Mouse (Mus musculus) heart, embryonic 11.5 days (tissue): ENCODE measurements around the gene Vtcn1. TPM values are rescaled to one million over a fixed set of nuclear protein-coding genes. Genes with fewer than 3 reads are reported as not detected.

Source experiments
- ATAC-seq: fragments of 200-750 bp; cut with Nextera tagmentation; replicated peaks from 2 replicates; pipeline ENCODE4 v1.8.0; 2017; ENCODE audit warnings: moderate library complexity; ENCODE audit not compliant: insufficient number of reproducible peaks, low FRiP score, low TSS enrichment
- H3K27ac ChIP-seq: fragments of 300-500 bp; sonication (generic); 2 replicates; pipeline ENCODE4 v1.5.1; 2014; ENCODE audit warnings: mild to moderate bottlenecking, low read depth, low read length
- H3K27me3 ChIP-seq: fragments of 300-500 bp; sonication (generic); 2 replicates; pipeline ENCODE4 v1.6.1; 2014; ENCODE audit warnings: mild to moderate bottlenecking, low read length, mixed read lengths; ENCODE audit not compliant: control insufficient read depth, insufficient read depth
- H3K36me3 ChIP-seq: fragments of 300-500 bp; sonication (generic); 2 replicates; pipeline ENCODE4 v1.6.1; 2014; ENCODE audit warnings: mild to moderate bottlenecking, low read length, moderate library complexity, mixed read lengths; ENCODE audit not compliant: control insufficient read depth, insufficient read depth
- H3K4me1 ChIP-seq: fragments of 300-500 bp; sonication (generic); 2 replicates; pipeline ENCODE4 v1.6.1; 2014; ENCODE audit warnings: low read length; ENCODE audit not compliant: control insufficient read depth, insufficient read depth
- H3K4me2 ChIP-seq: fragments of 300-500 bp; sonication (generic); 2 replicates; pipeline ENCODE4 v1.6.1; 2014; ENCODE audit warnings: mild to moderate bottlenecking, moderate library complexity
- H3K4me3 ChIP-seq: fragments of 300-500 bp; sonication (generic); 2 replicates; pipeline ENCODE4 v1.5.1; 2014; ENCODE audit warnings: low read depth, low read length
- H3K9ac ChIP-seq: fragments of 300-500 bp; sonication (generic); 2 replicates; pipeline ENCODE4 v1.6.1; 2014; ENCODE audit warnings: mild to moderate bottlenecking, low read depth, low read length, moderate library complexity
- H3K9me3 ChIP-seq: fragments of 300-500 bp; sonication (generic); replicated peaks from 2 replicates; pipeline ENCODE4 v1.6.1; 2016; ENCODE audit warnings: low read length; ENCODE audit not compliant: control insufficient read depth
- WGBS: fragments of 180-500 bp; shearing (Covaris S2); extraction: QIAGEN DNeasy Blood & Tissue Kit; methylation state at CpG from one replicate; pipeline ENCODE4 v1.1.7; 2014; ENCODE audit not compliant: insufficient replicate concordance; 5-methylcytosine and 5-hydroxymethylcytosine counted together
- polyA plus RNA-seq: library from polyadenylated mRNA; unstranded; fragments of >200 nt; fragmentation: Nextera tagmentation; extraction: Ambion mirVana; gene quantifications from 2 replicates; pipeline ENCODE4 v1.2.1, GENCODE M21; 2014

The Vtcn1 gene
- polyA plus RNA-seq, 1 experiment from 2014 or later, result not detected

GRCm38 (mm10) chr3:100821276-100821675 is 4.0 kb upstream of the Vtcn1 start:
- ATAC-seq, result no peak
- Histone ChIP-seq H3K9ac (no peak overlapping the region), H3K4me1 (peaks cover 5% of the 10 kb centered on the region; the same call in 1 of the 2 replicates), H3K4me2 (no peak overlapping the region), H3K27ac (no peak overlapping the region), H3K4me3 (no peak overlapping the region), H3K9me3 (no peaks in the 10 kb centered on the region), H3K27me3 (no peaks in the 10 kb centered on the region), H3K36me3 (no peaks in the 10 kb centered on the region)
- WGBS, result 59% methylated on average over 2 of the region's 2 CpGs

- Histone ChIP-seq H3K4me3 (no peak overlapping the region), H3K9me3 (no peaks in the 10 kb centered on the region), H3K4me2 (no peak overlapping the region), H3K27me3 (no peaks in the 10 kb centered on the region), H3K27ac (no peak overlapping the region), H3K9ac (no peak overlapping the region), H3K36me3 (no peaks in the 10 kb centered on the region), H3K4me1 (no peaks in the 10 kb centered on the region)
- WGBS, result 69% methylated on average over 3 of the region's 3 CpGs
- ATAC-seq, result no peak
These were observed 18.5 kb downstream of the Vtcn1 start for GRCm38 (mm10) chr3:100843784-100844183.

- no peaks in the 10 kb centered on the region for H3K27me3 ChIP-seq
- no peaks in the 10 kb centered on the region for H3K9me3 ChIP-seq
- H3K9ac ChIP-seq, result no peak overlapping the region
- no peak overlapping the region for H3K4me3 ChIP-seq
- ATAC-seq, result no peak
- H3K4me2 ChIP-seq, result no peak overlapping the region
- H3K4me1 ChIP-seq, result no peaks in the 10 kb centered on the region
- H3K27ac ChIP-seq, result no peak overlapping the region
- WGBS, result 76% methylated on average over 5 of the region's 5 CpGs
- no peaks in the 10 kb centered on the region for H3K36me3 ChIP-seq
These were observed 19.1 kb downstream of the Vtcn1 start for GRCm38 (mm10) chr3:100844366-100844765.

- no peaks in the 10 kb centered on the region for H3K4me1 ChIP-seq
- H3K36me3 ChIP-seq, result no peaks in the 10 kb centered on the region
- ATAC-seq, result no peak
- H3K27ac ChIP-seq, result no peak overlapping the region
- H3K4me3 ChIP-seq, result no peak overlapping the region
- H3K4me2 ChIP-seq, result no peak overlapping the region
- H3K9me3 ChIP-seq, result no peaks in the 10 kb centered on the region
- 85% methylated on average over 7 of the region's 7 CpGs for WGBS
- H3K9ac ChIP-seq, result no peak overlapping the region
- no peaks in the 10 kb centered on the region for H3K27me3 ChIP-seq
These were observed 23.1 kb downstream of the Vtcn1 start for GRCm38 (mm10) chr3:100848348-100848747.

- WGBS, result 70% methylated on average over 6 of the region's 6 CpGs
- no peak overlapping the region for H3K27ac ChIP-seq
- no peaks in the 10 kb centered on the region for H3K4me1 ChIP-seq
- no peaks in the 10 kb centered on the region for H3K9me3 ChIP-seq
- no peak overlapping the region for H3K4me2 ChIP-seq
- no peak for ATAC-seq
- H3K9ac ChIP-seq, result no peak overlapping the region
- no peaks in the 10 kb centered on the region for H3K36me3 ChIP-seq
- no peak overlapping the region for H3K4me3 ChIP-seq
- no peaks in the 10 kb centered on the region for H3K27me3 ChIP-seq
These were observed 25.2 kb downstream of the Vtcn1 start for GRCm38 (mm10) chr3:100850468-100850867.

- no peak for ATAC-seq
- 61% methylated on average over 9 of the region's 9 CpGs for WGBS
- H3K27me3 ChIP-seq, result no peaks in the 10 kb centered on the region
- no peaks in the 10 kb centered on the region for H3K4me1 ChIP-seq
- H3K9me3 ChIP-seq, result no peaks in the 10 kb centered on the region
- no peak overlapping the region for H3K27ac ChIP-seq
- no peaks in the 10 kb centered on the region for H3K36me3 ChIP-seq
- H3K9ac ChIP-seq, result no peak overlapping the region
- H3K4me3 ChIP-seq, result no peak overlapping the region
- no peak overlapping the region for H3K4me2 ChIP-seq
These were observed 31.0 kb downstream of the Vtcn1 start for GRCm38 (mm10) chr3:100856050-100856815.

GRCm38 (mm10) chr3:100857139-100857538 is 31.9 kb downstream of the Vtcn1 start:
- WGBS, result 68% methylated on average over 5 of the region's 5 CpGs
- Histone ChIP-seq H3K36me3 (no peaks in the 10 kb centered on the region), H3K27ac (no peak overlapping the region), H3K4me2 (no peak overlapping the region), H3K4me3 (no peak overlapping the region), H3K4me1 (no peaks in the 10 kb centered on the region), H3K27me3 (no peaks in the 10 kb centered on the region), H3K9ac (no peak overlapping the region), H3K9me3 (no peaks in the 10 kb centered on the region)
- no peak for ATAC-seq

GRCm38 (mm10) chr3:100858334-100859002 is 33.2 kb downstream of the Vtcn1 start:
- no peak overlapping the region for H3K4me3 ChIP-seq
- H3K4me1 ChIP-seq, result no peaks in the 10 kb centered on the region
- H3K9me3 ChIP-seq, result no peaks in the 10 kb centered on the region
- no peak overlapping the region for H3K4me2 ChIP-seq
- 83% methylated on average over 5 of the region's 5 CpGs for WGBS
- H3K27me3 ChIP-seq, result no peaks in the 10 kb centered on the region
- no peak overlapping the region for H3K9ac ChIP-seq
- H3K36me3 ChIP-seq, result no peaks in the 10 kb centered on the region
- H3K27ac ChIP-seq, result no peak overlapping the region
- ATAC-seq, result no peak
